Mouse (Mus musculus) frontal cortex, postnatal 10 days (tissue): ENCODE data around the gene Olfr338.
"Not testable (repeated sequence)": the region's sequence is repeated elsewhere in the genome, so short reads cannot be mapped to it uniquely, and the experiment has no call there.

Source experiments
- DNase-seq, 2 experiments: peaks; one replicate each; pipeline ENCODE4 v3.0.0; 2022; ENCODE audit warnings: low spot score in 2 of 2, mixed read lengths in 1 of 2

The Olfr338 gene

GRCm38 (mm10) chr2:36373219-36373618, at the start of gene Olfr338:
Gene Olfr338, plus strand, starts transcription at chr2:36373519.
- DNase-seq, result no peak

GRCm38 (mm10) chr2:36415174-36415573, 41.9 kb downstream of the Olfr338 start:
- not testable (repeated sequence) for DNase-seq

GRCm38 (mm10) chr2:36415591-36415990, 42.3 kb downstream of the Olfr338 start:
- not testable (repeated sequence) for DNase-seq

- no peak for DNase-seq
Measured at GRCm38 (mm10) chr2:36418647-36419046, 45.3 kb downstream of the Olfr338 start, which contains the start of gene Olfr339. Gene Olfr339, plus strand, starts transcription at chr2:36418947.
